Mouse (Mus musculus): ENCODE data around the gene Prss40.

DNA sequence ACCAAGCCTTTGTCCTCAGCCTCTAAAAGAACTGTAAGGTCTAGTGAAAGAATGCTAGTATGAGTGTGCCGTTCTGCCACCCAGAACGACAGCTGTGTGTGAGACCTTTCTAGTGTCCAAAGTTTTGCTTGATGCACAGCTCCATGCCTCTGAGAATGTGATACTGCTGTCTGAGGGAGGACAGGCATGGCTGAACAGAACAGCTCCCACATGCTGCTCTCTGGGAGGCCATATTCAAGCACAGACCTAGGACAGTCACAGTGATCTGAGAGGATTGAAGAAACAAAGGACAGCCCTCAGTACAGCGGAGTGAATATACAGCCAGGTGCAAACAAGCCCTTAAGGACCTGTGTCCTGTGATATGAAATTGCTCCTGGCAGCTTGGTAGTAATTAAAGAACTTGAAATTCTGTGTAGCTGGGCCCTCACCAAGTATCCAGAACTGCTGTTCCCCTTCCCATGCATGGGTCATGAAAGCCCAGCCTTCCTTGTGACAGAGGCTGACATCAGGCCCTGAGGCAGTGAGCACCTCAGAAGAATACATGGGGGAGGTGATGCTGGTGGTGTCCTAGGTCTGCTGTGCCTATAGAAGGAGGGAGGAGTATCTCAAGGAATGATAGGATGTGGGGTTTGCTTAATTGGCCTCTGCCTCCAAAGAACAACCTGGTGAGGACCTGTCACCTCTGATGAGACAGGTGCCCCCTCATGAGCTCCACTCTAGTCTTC is 40.7 kb upstream of the Prss40 start:
- TF ChIP-seq CTCF (IDR thresholded peaks at IDR 0.05) (no peak), EP300 (IDR thresholded peaks at IDR 0.05) (no peak)

Data from lung, postnatal 0 days (tissue).